Mouse (Mus musculus): ENCODE data around the gene Snu13. TPM values are rescaled to one million over a fixed set of nuclear protein-coding genes. Genes with fewer than 3 reads are reported as not detected.

Gene Snu13
- polyA plus RNA-seq (2012; ENCODE audit: low replicate concordance) = 7.1 and 99.6 TPM in 2 replicates

GRCm38 (mm10) chr15:82047080-82047883 is at the start of gene Snu13:
Gene Snu13, minus strand, starts transcription at chr15:82047598.

DNA sequence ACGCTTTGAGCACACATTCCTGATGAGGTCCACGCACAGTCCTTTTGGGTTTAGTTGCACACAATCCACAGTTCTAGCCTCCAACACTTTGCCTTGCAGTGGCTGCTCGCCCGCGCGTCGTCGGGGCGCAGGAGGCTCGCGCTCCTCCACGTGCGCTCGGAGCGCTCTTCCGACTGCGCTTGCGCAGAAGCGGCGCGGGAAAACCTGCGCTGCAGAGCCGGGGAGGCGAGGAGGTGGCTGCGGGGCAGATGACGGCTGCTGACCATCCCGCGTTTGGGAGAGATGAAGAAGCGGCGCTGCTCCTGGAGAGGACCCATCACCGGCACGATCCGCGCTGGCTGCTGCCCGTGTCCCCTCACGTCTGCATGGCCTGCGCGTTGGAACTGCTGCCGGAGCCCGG is 22.5 kb upstream of the Snu13 start, which contains the start of gene Mei1:
TSS of gene Mei1 (plus strand) at position 99 of the 400 bp plus-strand sequence.

DNA sequence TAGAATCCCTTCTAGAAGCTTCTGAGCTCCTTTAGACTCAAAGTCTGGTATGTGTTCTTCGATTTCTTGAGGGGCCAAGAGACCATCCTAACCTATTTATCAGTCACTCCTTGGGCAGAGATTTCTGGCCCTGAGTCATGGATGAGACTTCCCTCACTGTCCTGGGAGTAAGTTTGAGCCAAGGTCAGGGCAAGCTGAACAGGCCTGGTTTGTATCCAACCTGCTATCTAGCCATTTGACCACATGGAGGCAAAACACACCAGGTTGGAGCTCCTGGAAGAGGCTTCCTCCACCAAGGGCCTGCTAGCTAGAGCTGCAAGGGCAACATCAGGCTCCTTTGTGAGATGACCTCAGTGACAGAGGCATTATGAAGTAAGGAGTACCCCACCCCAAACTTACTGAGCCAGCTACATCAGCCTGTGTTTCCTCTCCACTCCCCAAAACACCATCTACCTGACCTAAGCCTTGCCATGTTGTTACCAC is 11.4 kb upstream of the Snu13 start, which contains the start of gene 4930407I10Rik:
TSS of gene 4930407I10Rik (plus strand) at position 433 of the 483 bp plus-strand sequence.

DNA sequence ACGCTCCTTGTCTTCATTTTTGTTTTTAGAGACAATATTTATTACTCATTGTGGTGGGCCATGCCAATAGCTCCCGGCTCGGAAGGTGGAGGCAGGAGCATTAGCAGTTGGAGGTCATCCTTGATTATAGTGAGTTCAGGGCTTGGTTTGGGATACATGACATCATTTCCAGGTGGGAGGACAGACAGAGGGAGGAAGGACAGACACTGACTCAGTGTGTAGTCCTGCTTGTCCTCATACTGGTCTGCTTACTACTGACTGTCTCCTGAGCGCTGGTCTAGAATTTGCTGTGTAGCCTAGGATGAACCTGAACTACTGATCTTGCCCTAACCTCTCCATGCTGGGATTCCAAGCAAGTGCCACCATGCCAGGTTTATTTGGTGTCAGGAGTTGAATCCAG is 13.6 kb downstream of the Snu13 start, which contains the start of gene Desi1:
TSS of gene Desi1 (minus strand) at position 101 of the 400 bp plus-strand sequence.

Other genes with a start within 250 kb of the Snu13 start
- 27.1 and 77.8 TPM in 2 replicates for gene Tef, start 245.2 kb downstream of the Snu13 start, polyA plus RNA-seq (2012; ENCODE audit: low replicate concordance)
- 109 and 267 TPM in 2 replicates for gene Tob2, start 188.8 kb downstream of the Snu13 start, polyA plus RNA-seq (2012; ENCODE audit: low replicate concordance)
- 3.0 and 6.6 TPM in 2 replicates for gene Phf5a, start 175.7 kb downstream of the Snu13 start, polyA plus RNA-seq (2012; ENCODE audit: low replicate concordance)
- gene Aco2, start 175.3 kb downstream of the Snu13 start, polyA plus RNA-seq (2012; ENCODE audit: low replicate concordance) = 92.0 and 94.8 TPM in 2 replicates
- 16.6 and 37.4 TPM in 2 replicates for gene Polr3h, start 121.4 kb downstream of the Snu13 start, polyA plus RNA-seq (2012; ENCODE audit: low replicate concordance)
- gene Csdc2, start 110.8 kb downstream of the Snu13 start, polyA plus RNA-seq (2012; ENCODE audit: low replicate concordance) = 0.39 and 0.89 TPM in 2 replicates
- gene Pmm1, start 86.7 kb downstream of the Snu13 start, polyA plus RNA-seq (2012; ENCODE audit: low replicate concordance) = 26.9 and 27.3 TPM in 2 replicates
- gene 1700029P11Rik, start 67.1 kb downstream of the Snu13 start, polyA plus RNA-seq (2012; ENCODE audit: low replicate concordance) = not detected in 2 replicates
- gene Xrcc6, start 59.8 kb downstream of the Snu13 start, polyA plus RNA-seq (2012; ENCODE audit: low replicate concordance) = 5.0 and 6.1 TPM in 2 replicates
- gene Desi1, start 13.7 kb downstream of the Snu13 start, polyA plus RNA-seq (2012; ENCODE audit: low replicate concordance) = 43.0 and 47.0 TPM in 2 replicates
- gene 4930407I10Rik, start 11.6 kb upstream of the Snu13 start, polyA plus RNA-seq (2012; ENCODE audit: low replicate concordance) = 0.03 TPM in 1 of 2 replicates, not detected in the other
- not detected in 2 replicates for gene Mei1, start 22.4 kb upstream of the Snu13 start, polyA plus RNA-seq (2012; ENCODE audit: low replicate concordance)
- 7.4 and 30.9 TPM in 2 replicates for gene Ccdc134, start 80.3 kb upstream of the Snu13 start, polyA plus RNA-seq (2012; ENCODE audit: low replicate concordance)
- 411 and 943 TPM in 2 replicates for gene Srebf2, start 99.6 kb upstream of the Snu13 start, polyA plus RNA-seq (2012; ENCODE audit: low replicate concordance)
- 20.6 and 47.5 TPM in 2 replicates for gene Shisa8, start 165.2 kb upstream of the Snu13 start, polyA plus RNA-seq (2012; ENCODE audit: low replicate concordance)
- 331 and 554 TPM in 2 replicates for gene Tnfrsf13c, start 176.8 kb upstream of the Snu13 start, polyA plus RNA-seq (2012; ENCODE audit: low replicate concordance)
- 20.1 and 28.6 TPM in 2 replicates for gene Cenpm, start 197.2 kb upstream of the Snu13 start, polyA plus RNA-seq (2012; ENCODE audit: low replicate concordance)
- gene 1500009C09Rik, start 204.8 kb upstream of the Snu13 start, polyA plus RNA-seq (2012; ENCODE audit: low replicate concordance) = not detected in 2 replicates
- 1.9 and 3.0 TPM in 2 replicates for gene Sept3, start 227.3 kb upstream of the Snu13 start, polyA plus RNA-seq (2012; ENCODE audit: low replicate concordance)